Mouse (Mus musculus) embryonic fibroblast, embryonic 13.5 days (primary cell): ENCODE measurements around the gene Dlg2.

Experiments used
- CTCF ChIP-seq: IDR thresholded peaks from 2 replicates; pipeline ENCODE4 v1.5.1; 2011; ENCODE audit warnings: mild to moderate bottlenecking, control low read depth, low read length, moderate library complexity, borderline replicate concordance; ENCODE audit not compliant: insufficient read depth
- POLR2A ChIP-seq: IDR thresholded peaks from 2 replicates; pipeline ENCODE4 v1.6.1; 2011; ENCODE audit warnings: low read depth, mild to moderate bottlenecking, control low read depth, low read length, moderate library complexity

GRCm38 (mm10) chr7:92333220-92333898 is 1856.9 kb downstream of the Dlg2 start:
- TF ChIP-seq CTCF (no peak), POLR2A (no peak)
